Mouse (Mus musculus): ENCODE data around the gene Zfp62. TPM values are rescaled to one million over a fixed set of nuclear protein-coding genes. Genes with fewer than 3 reads are reported as not detected.
"Not testable (repeated sequence)": the region's sequence is repeated elsewhere in the genome, so short reads cannot be mapped to it uniquely, and the experiment has no call there.

Zfp62 gene
- 10 to 100 TPM; 27.4 to 28.3 TPM for total RNA-seq (2021)
- long read RNA-seq, experiment 1, full-length matches to known transcripts: 18 of 27 reads
- long read RNA-seq, experiment 1, partial matches to known transcripts: 0 of 27 reads
- long read RNA-seq, experiment 1, other reads (novel, unspliced or antisense): 9 of 27 reads
- long read RNA-seq, experiment 2, full-length matches to known transcripts: 11 of 16 reads
- long read RNA-seq, experiment 2, partial matches to known transcripts: 1 of 16 reads
- long read RNA-seq, experiment 2, other reads (novel, unspliced or antisense): 4 of 16 reads

DNA sequence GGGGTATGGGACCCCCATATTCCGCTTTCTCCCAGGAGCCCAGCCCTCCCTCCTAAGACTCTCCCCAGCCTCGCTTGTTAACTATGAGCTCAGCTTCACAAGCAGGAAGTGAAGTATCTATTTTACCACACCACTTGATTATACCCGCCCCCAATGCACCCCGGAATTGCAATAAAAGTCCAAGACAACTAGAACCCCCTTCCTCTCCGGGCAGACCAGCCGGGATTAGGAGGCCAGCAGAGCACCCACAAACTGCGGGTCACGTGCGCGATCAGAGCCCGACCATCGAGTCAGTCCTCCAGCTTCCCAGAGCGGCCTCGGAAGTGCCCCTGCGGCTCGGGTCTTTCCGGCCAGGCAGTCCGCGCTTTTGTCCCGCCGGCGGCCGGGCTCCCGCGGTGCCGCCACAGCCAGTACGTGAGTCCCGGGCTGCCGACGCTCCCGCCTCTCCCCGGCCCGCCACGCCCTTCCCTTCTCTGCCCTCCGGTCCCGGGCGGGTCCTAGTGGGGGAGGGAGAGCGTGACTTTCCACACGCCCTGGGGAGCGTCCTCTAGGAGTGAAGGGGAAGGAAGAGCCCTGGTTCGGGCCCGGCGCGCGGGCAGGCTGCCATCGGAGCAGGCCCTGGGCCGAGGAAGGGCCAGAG is at the start of gene Zfp62:
Gene Zfp62 (plus strand): TSS at position 164 of the 640 bp plus-strand sequence.
- peak; percentile 95 for DNase-seq (ENCODE audit: low spot score)

DNA sequence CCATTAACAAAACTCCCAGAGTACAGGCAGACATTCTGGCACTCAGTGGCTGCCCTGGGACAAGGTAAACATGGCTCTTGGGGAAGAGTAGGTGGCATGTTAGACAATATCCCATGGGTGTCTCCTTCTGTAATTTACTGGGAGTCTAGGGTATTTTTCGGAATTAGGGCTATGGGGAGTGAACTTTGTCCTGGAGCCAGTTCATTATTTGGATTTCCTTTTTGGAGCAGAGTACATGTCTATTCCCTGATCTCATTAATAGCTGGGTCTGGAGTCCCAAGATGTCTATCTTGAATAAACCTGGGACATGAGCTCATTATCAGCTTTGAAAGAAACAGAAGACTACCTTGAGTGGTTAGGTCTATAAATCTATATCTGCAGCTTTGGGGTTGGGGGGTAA is 49.0 kb upstream of the Zfp62 start, which contains the start of gene Olfr1394:
Gene Olfr1394 (plus strand): TSS at position 301 of the 400 bp plus-strand sequence.
- no peak for DNase-seq (ENCODE audit: low spot score)

DNA sequence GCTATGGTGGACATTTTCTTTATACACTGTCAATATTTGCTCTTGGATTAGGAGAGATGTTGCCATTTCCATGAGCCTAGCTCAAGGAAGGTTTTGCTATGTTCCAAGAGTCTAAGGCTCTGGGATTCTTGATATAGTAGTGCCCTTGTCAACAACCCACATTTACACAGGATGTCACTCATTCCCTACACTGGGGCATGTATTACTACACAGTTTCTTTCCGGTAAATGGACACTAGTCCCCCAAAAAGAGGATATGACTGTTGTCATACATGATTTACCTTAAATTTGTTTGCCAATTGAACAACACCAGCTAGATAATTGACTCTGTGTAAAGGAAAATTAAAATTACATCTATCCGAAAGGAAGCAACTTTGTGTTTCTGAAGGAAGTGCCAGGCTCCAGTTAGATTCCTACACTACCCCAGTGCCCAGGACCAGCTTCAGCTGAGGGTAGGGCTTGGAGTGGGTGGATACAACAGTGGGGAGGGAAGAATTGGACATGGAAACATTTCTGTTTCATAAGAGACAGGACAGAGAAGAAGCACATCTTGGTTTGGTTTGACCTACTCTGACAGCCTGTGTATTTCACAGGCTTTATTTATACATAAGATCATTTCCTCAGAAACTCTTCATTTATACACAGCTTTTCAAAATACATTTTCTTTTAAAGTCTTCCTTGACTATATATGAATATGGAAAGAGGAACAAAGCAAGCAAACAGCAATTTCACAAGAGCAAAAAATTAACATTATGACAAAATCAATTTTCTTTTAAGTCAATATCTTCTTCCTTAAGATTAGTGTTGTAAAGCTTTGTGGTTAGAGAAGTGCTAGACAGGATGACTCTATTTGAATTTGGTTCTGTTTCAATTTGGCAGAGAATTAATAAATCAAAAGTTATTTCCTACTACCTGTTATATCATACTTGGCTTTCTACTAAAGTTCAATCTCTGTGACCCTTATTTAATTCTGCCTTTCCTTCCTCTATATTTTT is 46.0 kb upstream of the Zfp62 start:
- no peak for DNase-seq (ENCODE audit: low spot score)

DNA sequence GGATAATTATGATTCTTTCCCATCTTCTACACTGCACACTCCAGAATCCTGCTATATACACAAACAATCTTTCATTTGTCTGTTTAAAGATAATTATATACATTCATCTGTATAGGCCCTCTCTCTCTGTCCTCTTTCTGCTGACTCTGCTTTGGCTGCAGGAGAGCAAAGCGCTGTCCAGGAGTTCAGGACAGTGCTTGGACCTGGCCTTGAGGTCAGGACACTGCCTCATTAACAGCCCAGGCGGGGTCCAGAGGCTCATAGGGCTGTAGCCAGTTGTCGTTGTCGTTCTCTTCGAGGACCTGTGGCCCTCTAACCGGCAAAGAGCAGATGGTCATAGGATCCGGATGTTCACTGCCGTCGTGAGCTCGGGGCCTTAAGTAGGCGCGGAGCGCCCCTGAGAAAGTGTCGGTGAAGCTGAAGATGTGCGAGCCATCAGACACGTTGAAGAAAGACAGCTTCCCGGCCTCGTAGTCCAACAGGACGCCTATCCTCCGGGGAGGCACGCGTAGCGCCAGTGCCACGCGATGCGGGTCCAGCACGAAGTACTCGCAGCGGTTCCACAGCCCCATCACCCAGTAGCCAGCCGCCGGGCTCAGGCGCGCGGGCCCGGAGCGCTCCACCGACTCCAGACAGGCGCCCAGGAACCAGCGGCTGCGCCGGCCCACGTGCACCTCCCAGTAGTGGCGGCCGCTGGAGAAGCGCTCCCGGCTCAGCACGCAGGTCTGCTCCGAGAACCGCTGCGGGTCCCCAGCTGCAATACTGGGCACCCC is 34.1 kb upstream of the Zfp62 start:
- no peak for DNase-seq (ENCODE audit: low spot score)

DNA sequence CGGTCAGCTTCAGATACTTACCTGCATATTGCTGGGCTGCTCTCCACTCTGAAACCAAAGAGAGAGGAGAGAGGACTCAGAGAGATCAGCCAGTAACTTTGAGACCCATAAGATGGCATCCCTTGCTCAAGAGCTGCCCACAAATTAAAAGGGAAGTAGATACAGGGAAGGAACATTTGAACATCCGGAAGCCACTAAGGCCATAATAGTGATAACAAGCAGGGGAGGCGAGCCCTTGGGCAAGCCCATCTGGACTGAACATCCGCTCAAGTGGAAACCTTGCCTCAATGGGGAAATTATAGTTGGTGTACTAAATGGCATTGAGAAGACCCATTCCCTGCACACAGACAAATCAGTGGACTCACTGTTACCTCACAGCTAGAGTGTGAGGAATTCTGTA is 32.5 kb upstream of the Zfp62 start:
- no peak for DNase-seq (ENCODE audit: low spot score)

DNA sequence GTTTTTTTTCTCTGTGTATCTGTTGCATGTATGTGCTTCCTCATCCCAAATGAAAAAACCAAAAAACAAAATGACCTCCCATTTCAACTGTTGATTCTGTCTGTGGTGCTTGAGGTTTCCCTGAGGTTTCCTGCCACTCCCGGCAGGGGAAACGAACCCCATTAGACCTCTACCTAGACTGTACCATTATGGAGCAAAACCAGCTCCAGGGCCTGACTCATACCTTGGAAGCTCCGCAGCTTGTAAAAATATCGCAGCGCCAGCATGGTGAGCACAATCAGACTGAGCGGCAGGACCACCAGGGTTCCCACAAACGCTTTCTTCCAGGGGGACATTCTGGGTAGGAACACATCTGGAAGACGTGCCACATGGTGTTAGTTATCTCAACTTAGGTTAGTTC is 27.7 kb upstream of the Zfp62 start:
- no peak for DNase-seq (ENCODE audit: low spot score)

DNA sequence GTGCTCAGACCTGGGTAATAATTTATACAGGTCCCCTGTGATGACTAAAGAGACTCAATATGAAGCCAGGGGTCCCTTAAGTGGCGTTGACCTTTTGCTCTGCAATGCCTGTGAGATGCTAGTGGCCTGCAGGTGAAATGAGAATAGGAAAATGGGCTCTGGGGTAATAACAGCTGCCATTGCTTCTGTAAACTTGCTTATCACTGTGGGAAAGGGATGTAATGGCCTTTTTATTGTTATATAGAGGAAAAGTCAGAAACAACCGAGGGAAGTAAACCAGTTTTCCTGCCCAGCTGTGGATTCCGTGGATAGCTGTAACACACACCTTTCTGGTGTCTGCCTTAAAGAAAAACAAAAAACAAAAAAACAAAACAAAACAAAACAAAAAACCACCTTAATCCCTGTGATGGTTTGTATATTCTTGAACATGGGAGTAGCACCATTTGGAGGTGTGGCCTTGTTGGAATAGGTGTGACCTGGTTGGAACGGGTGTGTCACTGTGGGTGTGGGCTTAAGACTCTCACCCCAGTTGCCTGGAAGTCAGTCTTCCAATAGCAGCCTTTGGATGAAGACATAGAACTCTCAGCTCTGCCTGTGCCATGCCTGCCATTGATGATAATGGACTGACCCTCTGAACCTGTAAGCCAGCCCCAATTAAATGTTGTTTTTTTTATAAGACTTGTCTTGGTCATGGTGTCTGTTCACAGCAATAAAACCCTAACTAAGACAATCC is 26.9 kb upstream of the Zfp62 start:
- DNase-seq (ENCODE audit: low spot score): not testable (repeated sequence)

DNA sequence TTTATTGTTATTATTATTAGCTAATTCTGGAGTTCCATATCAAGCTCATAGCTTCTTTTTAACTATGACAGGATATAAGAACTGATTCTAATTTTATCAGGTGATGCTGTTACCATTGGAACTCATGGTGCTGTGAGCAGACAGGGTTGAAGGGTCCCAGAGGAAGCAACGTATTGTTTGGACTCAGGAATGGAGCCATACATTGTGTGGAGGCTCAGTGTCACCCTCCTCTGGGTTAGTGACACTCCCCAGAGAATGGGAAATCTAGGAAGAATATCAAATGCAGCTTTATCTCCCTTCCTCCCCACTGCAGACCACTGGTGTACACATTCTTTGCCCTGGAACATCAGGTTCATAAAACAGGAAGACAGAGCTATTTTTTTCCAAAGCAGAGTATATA is 19.9 kb upstream of the Zfp62 start:
- no peak for DNase-seq (ENCODE audit: low spot score)

DNA sequence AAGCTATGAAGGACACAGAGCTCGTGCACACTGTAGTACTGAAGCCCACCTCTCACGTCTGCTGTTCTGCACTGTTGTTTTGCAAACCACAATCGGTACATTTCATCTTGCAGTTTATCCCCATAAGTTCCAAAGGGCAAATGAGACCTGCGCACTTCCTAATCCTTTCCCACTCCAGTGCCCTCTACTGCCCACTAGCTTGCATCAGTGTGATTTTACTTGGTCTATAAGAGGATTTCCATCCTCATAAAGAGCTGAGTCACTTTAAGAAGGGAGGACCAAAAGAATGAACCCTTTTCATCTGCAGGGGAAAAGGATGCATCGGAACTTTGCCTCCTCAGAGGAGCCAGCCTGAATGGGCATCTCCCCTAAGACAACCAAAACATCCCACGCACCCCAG is 16.6 kb upstream of the Zfp62 start:
- DNase-seq (ENCODE audit: low spot score): no peak

DNA sequence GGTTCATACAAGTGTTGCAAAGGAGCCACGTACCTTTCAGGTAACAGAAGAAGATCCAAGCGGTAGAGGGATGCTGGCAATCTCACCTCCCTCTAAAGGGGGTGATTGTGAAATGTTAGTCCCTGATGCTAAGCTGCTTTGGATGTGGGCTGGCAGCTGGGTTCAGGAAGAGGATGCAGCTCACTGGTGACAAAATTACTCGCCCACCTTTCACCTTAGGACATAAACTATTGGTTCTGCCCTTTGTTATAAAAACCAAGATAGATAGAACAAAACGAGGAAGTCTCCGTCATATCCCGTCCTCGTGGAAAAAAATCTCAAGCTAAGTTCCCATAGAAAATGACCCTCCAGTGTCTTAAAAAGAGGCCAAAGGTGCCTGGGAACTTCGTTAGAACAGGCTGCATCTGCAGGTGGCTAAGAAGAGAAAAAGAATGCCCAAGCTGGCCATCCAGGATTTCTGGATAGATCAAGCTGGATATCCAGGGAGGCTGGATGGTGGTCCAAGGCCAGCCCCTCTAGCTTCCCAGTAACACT is 16.1 kb upstream of the Zfp62 start, which contains the start of gene Btnl9:
Gene Btnl9 (minus strand): TSS at position 205 of the 534 bp plus-strand sequence.
- DNase-seq (ENCODE audit: low spot score): no peak

DNA sequence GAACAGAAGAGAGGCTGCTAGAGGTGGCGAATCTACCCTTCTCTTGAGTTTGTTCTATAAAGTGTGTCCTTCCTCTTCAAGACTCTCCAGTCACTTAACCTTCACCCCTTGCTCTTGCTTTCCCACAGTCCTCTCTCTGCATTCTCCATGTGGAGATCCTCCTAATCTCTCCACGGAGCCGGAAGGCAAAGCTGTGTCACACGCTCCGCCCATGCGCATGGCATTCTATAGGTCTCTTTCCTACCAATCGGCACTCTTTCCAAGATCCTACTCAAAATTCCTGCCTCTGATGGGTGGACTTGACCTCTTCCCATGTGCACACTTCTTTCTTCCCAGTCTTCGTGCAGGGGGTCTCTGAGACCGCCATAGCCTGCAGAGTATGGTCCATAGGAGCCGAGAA is 15.4 kb upstream of the Zfp62 start:
- no peak for DNase-seq (ENCODE audit: low spot score)

DNA sequence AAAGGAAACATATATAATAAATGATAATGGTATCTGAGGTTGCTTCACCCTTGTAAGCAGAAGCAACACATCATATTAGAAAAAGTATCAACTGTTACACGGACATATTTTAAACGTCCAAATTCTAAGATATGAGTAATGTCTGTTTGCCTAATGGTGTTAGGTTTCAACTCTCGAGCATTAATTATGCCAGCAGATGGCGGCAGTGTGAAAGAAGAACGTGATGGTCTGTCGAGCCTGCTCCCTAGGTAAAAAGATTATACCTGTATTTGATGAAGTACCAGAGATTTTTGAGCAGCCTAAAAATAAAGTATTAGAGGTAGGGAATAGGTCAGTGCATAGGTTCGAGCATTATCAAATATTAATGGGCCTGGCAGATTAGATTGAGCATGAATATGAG is 13.4 kb upstream of the Zfp62 start:
- peak; percentile 60 for DNase-seq (ENCODE audit: low spot score)

DNA sequence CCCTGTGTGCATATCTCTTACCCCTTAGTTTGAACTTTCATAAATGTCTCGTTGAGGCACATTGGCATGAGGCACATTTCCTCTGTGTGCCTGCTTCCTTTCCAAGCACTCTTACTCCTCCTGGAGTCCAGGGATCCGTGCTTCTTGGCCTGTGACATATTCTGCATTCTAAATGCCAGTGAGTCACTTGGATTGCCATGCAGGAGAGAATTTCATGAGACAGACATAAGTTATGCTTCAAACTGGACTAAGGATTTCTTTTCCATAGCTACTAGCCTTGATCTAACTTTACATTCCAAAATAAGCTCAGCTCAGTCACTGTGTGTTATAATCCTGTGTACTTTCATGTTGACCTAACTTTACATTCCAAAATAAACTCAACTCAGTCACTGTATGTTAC is 12.0 kb upstream of the Zfp62 start:
- no peak for DNase-seq (ENCODE audit: low spot score)

DNA sequence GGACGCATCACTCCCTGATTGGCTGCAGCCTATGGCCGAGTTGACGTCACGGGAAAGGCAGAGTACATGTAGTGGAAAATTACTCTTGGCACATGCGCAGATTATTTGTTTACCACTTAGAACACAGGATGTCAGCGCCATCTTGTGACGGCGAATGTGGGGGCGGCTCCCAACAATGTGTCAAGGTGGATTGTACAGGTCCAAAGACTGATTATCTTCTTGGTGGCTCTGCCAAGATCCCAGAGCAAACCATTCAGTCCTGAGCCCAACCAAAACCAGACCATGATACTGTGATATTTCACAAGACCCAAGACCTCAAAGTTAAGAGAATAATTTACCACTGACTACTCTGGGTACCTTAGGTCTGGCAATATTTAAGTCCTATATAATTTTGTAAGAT is 8.3 kb upstream of the Zfp62 start:
- DNase-seq (ENCODE audit: low spot score): not testable (repeated sequence)

DNA sequence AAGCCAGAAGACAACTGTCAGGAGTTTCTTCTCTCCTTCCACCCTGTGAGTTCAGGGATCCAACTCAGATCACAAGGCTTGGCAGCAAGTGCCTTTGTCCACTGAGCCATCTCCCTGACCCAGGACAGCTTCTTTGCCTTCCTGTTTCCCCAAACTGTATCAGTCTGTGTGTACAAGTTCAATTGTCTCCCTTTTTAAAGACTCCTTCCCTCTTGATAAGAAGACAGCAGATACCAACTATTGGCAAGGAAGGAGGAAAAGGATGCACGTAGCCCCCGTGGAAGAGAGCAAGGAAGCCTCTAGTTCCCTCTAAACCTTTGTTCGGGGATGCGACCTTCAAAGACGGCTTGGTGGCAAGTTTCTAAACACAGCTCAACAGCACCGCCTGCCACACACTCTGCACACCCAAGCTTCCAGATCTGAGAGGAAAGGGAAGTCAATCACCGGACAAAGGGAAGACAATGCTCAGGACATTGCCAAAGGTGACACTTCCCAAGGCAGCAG is 7.2 kb upstream of the Zfp62 start:
- DNase-seq (ENCODE audit: low spot score): no peak

DNA sequence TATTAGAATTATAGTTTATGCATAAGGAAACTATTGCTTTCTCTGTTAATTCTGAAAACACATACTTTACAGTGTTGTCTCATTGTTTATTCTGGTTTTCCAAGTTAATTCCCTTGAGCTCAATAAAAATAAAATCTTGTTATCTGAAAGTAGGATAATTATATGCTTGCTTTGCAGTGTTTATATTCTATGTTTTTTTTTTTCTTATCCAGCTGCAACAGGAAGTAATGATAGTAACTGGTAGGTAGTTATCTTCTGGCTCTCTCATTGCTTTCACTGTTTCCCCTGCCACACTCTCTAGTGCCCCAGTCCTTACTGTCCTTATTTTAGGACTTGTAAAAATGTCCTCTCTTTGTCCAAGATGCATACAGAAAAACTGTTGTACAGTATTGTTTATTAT is 2.4 kb upstream of the Zfp62 start:
- no peak for DNase-seq (ENCODE audit: low spot score)

DNA sequence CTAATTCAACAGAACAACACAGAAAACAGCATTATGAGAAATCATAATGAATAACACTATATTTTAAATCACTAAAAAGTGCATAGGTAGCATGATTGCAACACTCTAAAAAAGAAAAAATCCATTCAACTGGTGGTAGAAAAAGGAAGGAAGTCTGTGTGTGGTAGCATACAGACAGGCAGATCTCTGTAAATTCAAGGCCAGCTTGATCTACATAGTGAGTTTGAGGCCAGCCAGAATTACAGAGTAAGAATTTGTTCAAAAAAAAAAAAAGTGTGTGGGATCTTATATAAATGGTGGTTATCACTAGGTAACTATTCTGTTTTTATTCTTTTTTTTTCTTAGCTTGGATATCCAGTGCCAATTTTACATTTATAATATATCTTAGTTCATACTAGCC is 1.9 kb upstream of the Zfp62 start:
- DNase-seq (ENCODE audit: low spot score): no peak

DNA sequence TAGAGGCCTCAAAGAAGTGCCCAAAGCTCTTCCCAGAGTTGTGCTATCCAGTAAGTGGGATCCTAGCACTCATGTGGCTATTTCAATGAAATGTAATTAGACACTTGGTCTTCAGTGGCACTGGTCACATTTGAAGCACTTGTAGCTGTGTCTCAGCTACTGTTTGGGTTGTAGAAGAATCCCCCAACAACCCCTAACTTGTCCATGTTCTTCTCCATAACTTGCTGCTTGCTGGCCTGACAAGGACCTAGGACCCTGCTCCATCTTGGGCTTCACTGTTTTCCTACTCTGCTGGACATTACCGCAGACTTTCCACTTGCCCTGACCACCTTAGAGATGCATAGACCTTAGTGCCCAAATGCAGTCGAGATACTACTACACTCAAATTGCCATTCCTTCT is 1.0 kb upstream of the Zfp62 start:
- no peak for DNase-seq (ENCODE audit: low spot score)

DNA sequence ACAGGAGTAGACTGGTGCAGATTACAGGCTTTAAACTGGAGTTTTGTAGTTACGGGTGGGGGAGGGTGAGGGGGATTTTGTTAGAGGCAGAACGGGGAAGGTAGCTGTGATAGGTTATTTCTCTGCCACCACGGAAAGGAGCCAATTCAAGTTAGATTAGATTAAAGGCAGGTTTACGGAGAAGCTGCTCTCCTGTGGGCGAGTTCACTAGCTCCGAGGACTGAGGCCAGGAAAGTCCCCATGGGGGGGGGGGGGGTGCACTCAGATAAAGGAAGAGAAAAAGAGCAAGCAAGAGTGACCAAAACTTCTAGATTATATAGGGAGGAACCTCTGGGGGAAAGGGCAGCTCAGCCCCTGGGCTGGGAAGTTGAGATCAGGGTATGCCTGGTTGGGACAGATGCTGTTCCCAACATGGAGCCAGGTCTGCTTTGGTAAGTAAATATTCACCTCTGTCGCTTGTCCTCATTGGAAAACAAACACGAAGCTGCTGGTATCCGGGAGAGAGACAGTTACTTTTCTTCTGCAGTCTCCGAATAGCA is 500 bp upstream of the Zfp62 start:
- DNase-seq (ENCODE audit: low spot score): no peak

All from gastrocnemius, adult 18-20 months (tissue).